Mouse (Mus musculus) hindbrain, embryonic 12.5 days (tissue): ENCODE results near the gene Bach1. TPM values are rescaled to one million over a fixed set of nuclear protein-coding genes. Genes with fewer than 3 reads are reported as not detected.
"Not testable (repeated sequence)": the region's sequence is repeated elsewhere in the genome, so short reads cannot be mapped to it uniquely, and the experiment has no call there.

ENCODE experiments used
- ATAC-seq: fragments of 200-750 bp; cut with Nextera tagmentation; 2 replicates; pipeline ENCODE4 v1.8.0; 2017; ENCODE audit warnings: moderate TSS enrichment; ENCODE audit not compliant: low FRiP score
- H3K27ac ChIP-seq: fragments of 300-500 bp; sonication (generic); 2 replicates; pipeline ENCODE4 v1.5.1; 2016; ENCODE audit warnings: mild to moderate bottlenecking
- H3K27me3 ChIP-seq: fragments of 300-500 bp; sonication (generic); 2 replicates; pipeline ENCODE4 v1.6.1; 2016; ENCODE audit warnings: mild to moderate bottlenecking
- H3K36me3 ChIP-seq: fragments of 300-500 bp; sonication (generic); 2 replicates; pipeline ENCODE4 v1.6.1; 2016; ENCODE audit warnings: mild to moderate bottlenecking
- H3K4me1 ChIP-seq: fragments of 300-500 bp; sonication (generic); 2 replicates; pipeline ENCODE4 v1.6.1; 2016
- H3K4me2 ChIP-seq: fragments of 300-500 bp; sonication (generic); replicated peaks from 2 replicates; pipeline ENCODE4 v1.6.1; 2016; ENCODE audit warnings: mild to moderate bottlenecking
- H3K4me3 ChIP-seq: fragments of 300-500 bp; sonication (generic); 2 replicates; pipeline ENCODE4 v1.5.1; 2016; ENCODE audit warnings: mild to moderate bottlenecking
- H3K9ac ChIP-seq: fragments of 300-500 bp; sonication (generic); 2 replicates; pipeline ENCODE4 v1.6.1; 2016; ENCODE audit warnings: mild to moderate bottlenecking, moderate library complexity
- H3K9me3 ChIP-seq: fragments of 300-500 bp; sonication (generic); replicated peaks from 2 replicates; pipeline ENCODE4 v1.6.1; 2016; ENCODE audit warnings: mild to moderate bottlenecking
- WGBS: fragments of 180-500 bp; shearing (Covaris S2); methylation state at CpG from one replicate; pipeline ENCODE4 v1.1.7; 2016; 5-methylcytosine and 5-hydroxymethylcytosine counted together
- polyA plus RNA-seq: library from polyadenylated mRNA; unstranded; fragments of >200 nt; fragmentation: Nextera tagmentation; extraction: Ambion mirVana; gene quantifications from 2 replicates; pipeline ENCODE4 v1.2.1, GENCODE M21; 2016

The Bach1 gene
- polyA plus RNA-seq, 1 experiment from 2014 or later = 26.3 TPM

DNA sequence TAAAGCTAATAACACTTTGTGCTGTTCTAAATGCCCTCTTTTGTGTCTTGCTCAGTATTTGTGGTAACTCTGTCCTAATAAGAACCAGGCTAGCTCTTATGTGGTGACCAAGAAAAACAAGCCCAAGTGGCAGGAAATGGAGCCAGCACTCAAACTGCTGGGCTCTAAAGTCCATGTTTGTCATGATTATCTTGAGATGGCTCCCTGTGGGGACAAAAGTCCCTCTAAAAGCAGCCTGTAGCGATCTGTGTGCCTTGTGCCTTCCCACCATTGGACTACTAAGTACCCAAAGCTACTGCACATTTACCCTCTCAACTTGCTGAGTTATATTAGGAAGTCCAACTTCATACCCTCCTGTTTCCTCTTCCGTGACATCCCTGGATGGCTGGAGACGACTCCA is 11.4 kb upstream of the Bach1 start:
- Histone ChIP-seq H3K4me2 (no peak overlapping the region), H3K27me3 (no peaks in the 10 kb centered on the region), H3K36me3 (no peaks in the 10 kb centered on the region), H3K9ac (no peak overlapping the region), H3K4me3 (no peak overlapping the region), H3K9me3 (no peaks in the 10 kb centered on the region), H3K27ac (no peak overlapping the region), H3K4me1 (no peaks in the 10 kb centered on the region)
- ATAC-seq = no peak
- WGBS = 76% methylated on average over 3 of the region's 3 CpGs

DNA sequence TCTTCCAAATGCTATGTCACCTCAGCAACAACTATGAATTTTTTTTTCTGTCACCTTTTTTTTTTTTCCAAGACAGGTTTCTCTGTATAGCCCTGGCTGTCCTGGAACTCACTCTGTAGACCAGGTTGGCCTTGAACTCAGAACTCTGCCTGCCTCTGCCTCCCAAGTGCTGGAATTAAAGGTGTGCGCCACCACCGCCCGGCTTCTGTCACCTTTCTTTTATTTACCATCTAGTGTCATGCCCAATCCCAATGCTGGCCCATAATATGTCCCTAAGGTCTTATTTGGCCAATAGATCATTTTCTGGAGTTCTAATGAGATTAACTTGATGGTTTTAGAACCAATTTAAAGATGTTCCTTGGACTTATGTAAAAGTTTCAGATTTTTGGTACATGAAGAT is 10.4 kb upstream of the Bach1 start:
- H3K9ac ChIP-seq, H3K36me3 ChIP-seq, H3K27ac ChIP-seq, ATAC-seq, H3K4me1 ChIP-seq, H3K27me3 ChIP-seq, H3K9me3 ChIP-seq, H3K4me3 ChIP-seq, H3K4me2 ChIP-seq: not testable (repeated sequence)
- 92% methylated on average over 3 of the region's 3 CpGs for WGBS

DNA sequence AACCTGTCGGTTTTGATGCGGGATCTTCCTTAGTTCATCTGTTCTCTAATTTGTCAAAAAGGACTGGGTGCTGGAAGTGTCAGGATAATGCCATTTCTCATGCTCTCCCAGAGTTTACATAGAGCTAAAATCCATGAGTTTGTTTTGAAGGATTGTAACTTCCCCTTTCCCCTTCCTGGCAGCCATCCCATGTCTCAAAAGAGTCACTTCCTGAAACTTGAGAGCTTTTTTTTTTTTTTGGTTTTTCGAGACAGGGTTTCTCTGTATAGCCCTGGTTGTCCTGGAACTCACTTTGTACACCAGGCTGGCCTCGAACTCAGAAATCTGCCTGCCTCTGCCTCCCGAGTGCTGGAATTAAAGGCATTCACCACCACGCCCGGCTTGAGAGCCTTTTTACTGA is 9.9 kb upstream of the Bach1 start:
- not testable (repeated sequence) for H3K9ac ChIP-seq, ATAC-seq, H3K9me3 ChIP-seq, H3K4me2 ChIP-seq, H3K36me3 ChIP-seq, H3K27me3 ChIP-seq, H3K27ac ChIP-seq, H3K4me3 ChIP-seq, H3K4me1 ChIP-seq
- WGBS = 91% methylated on average over 7 of the region's 7 CpGs

DNA sequence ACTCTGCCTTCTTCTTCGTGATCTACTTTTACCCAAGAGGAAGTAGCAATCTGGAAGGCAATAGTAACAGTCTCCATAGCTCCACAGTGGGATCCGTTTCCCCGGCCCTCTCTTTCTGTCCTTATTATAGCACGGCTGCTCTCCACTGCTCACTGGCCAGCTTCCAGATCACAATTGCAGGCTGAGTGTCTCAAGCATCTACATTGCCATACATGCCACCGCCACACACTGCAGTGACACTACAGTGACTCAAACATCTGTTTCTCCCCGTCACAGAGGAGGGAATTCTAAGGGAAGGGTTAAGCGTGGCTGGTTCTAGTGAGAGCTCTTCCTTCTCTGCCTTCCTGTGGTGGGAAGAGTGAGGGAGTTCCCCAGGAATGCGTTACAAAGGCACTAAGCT is 9.5 kb upstream of the Bach1 start:
- Histone ChIP-seq H3K9ac (no peak overlapping the region), H3K9me3 (no peaks in the 10 kb centered on the region), H3K4me1 (no peaks in the 10 kb centered on the region), H3K27ac (no peak overlapping the region), H3K27me3 (no peaks in the 10 kb centered on the region), H3K4me3 (no peak overlapping the region), H3K36me3 (no peaks in the 10 kb centered on the region), H3K4me2 (no peak overlapping the region)
- ATAC-seq = no peak
- WGBS = 83% methylated on average over 8 of the region's 8 CpGs

DNA sequence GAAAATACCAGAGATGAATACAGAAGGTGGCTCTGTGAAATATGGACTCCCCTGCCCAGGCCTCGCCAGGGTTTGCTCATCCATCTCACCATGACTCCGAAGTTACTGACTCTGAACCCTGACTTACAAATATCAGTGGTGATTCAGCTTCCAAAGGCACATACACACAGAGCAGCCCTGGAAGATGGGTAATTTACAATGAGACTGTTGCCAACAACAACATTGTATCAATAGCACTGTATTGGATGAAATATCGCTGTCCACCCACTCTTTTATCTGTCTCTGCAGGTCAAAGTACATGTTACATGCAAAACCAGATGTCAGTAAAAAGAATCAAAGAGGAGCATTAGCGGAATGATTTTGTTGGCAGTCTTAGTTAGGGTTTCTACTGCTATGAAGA is 8.2 kb upstream of the Bach1 start:
- no peaks in the 10 kb centered on the region for H3K36me3 ChIP-seq
- no peak overlapping the region for H3K4me2 ChIP-seq
- no peak overlapping the region for H3K4me3 ChIP-seq
- no peak overlapping the region for H3K9ac ChIP-seq
- H3K27me3 ChIP-seq = no peaks in the 10 kb centered on the region
- no peak for ATAC-seq
- 93% methylated on average over 4 of the region's 4 CpGs for WGBS
- H3K27ac ChIP-seq = no peak overlapping the region
- no peaks in the 10 kb centered on the region for H3K9me3 ChIP-seq
- H3K4me1 ChIP-seq = no peaks in the 10 kb centered on the region

DNA sequence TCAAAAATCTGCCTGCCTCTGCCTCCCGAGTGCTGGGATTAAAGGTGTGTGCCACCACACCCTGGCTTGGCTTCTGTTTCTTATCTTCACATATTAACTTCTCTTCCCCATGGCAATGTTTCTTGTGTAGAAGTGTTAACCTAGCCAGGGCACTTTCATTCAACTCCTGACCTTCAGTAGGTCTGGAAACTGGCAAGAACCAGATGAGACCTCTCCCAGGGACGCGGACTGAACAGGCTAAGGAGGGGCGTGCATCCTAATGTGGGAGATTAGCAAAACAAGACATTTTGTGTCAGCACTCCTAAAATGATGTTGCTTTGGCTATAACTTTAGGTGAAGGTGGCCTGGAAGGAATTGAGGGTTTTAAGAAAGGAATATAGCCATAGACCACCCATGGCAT is 7.6 kb upstream of the Bach1 start:
- Histone ChIP-seq H3K4me2 (no peak overlapping the region), H3K27ac (no peak overlapping the region), H3K4me3 (no peak overlapping the region), H3K36me3 (no peaks in the 10 kb centered on the region), H3K9me3 (no peaks in the 10 kb centered on the region), H3K4me1 (no peaks in the 10 kb centered on the region), H3K9ac (no peak overlapping the region), H3K27me3 (no peaks in the 10 kb centered on the region)
- WGBS = 87% methylated on average over 4 of the region's 4 CpGs
- no peak for ATAC-seq

DNA sequence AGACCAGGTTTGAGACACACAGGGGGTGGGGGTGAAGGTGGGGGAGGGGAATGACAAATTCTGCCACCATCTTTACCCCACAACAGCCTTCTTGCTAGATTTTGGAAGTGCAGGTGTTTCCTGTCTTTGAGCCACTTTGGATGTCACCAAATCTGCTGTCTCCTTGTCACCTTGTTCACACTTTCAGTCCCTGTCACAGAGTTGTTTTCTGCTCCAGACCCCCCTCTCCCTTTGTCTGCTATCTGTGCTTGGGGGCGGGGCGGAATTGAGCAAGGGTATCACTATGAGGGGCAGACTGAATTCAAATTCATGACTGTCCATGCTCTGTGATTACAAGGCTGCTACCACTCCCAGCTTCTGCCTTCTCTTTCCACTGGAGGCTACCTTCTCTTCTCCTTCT is 6.2 kb upstream of the Bach1 start:
- H3K4me2 ChIP-seq = no peak overlapping the region
- 85% methylated on average over 2 of the region's 2 CpGs for WGBS
- H3K9ac ChIP-seq = no peak overlapping the region
- H3K27me3 ChIP-seq = peaks cover 4% of the 10 kb centered on the region; the same call in 1 of the 2 replicates
- no peaks in the 10 kb centered on the region for H3K36me3 ChIP-seq
- no peak for ATAC-seq
- no peak overlapping the region for H3K4me3 ChIP-seq
- H3K9me3 ChIP-seq = no peaks in the 10 kb centered on the region
- H3K4me1 ChIP-seq = no peaks in the 10 kb centered on the region
- no peak overlapping the region for H3K27ac ChIP-seq

DNA sequence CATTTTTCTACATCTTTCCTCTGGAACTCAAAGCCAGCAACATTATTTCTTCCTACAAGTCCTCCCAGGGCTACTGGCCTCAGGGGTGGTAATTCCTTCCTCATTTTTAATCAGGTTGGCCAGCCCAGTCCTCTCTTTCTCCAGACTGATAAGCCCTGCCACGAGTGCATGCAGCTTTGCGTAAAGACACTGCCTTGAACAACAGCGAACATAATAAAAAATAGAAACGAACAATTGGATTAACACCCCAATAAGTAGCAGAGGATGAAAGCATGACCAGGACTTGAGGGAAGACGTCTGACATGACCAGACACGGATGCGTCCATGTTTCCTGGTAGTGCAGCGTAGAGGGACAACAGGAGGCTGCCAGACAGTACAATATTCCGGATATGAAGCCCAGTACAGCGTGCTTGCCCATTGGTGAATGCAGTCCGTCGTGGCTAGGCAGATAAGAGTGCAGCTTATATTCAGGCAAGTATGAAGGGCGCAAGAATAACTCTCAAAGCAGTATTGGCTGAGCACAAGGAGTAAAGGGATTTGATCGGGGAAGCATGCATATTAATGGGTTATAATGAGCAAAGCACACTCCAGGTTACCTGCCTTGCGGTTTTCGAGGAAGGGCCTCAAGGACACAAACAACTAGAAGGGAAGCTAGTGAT is 909 bp upstream of the Bach1 start:
- Histone ChIP-seq H3K4me1 (peaks cover 21% of the 10 kb centered on the region), H3K9ac (no peak overlapping the region), H3K4me3 (peak overlapping the region; percentile 90), H3K27ac (peak overlapping the region; percentile 42; the same call in 1 of the 2 replicates), H3K36me3 (no peaks in the 10 kb centered on the region), H3K27me3 (peaks cover 4% of the 10 kb centered on the region; the same call in 1 of the 2 replicates), H3K9me3 (no peaks in the 10 kb centered on the region), H3K4me2 (peak overlapping the region; percentile 80)
- ATAC-seq = peak; percentile 0; the same call in 1 of the 2 replicates
- WGBS = 52% methylated on average over 16 of the region's 16 CpGs

DNA sequence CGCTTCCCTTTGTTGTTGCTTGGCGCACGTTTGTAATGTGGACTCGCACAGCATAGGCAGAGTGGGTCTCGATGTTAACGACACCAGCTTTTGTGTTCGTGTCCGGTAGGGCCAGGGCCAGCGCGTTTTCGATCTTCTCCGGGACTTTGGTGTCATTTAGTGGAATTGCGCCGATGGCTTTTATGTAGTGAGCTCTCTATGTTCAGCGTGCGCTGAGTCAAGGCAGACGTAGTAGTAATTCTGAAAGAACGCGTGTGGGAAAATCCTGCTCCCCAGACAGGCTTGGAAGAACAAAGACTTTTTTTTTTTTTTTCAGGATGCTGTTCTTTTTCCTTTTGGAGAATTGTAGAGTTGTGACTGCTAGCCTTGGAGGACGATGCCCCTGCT is 554 bp downstream of the Bach1 start:
- ATAC-seq = peak; percentile 6; the same call in 1 of the 2 replicates
- H3K4me3 ChIP-seq = peak overlapping the region; percentile 90
- H3K9ac ChIP-seq = peak overlapping the region; percentile 96
- WGBS = under 1% methylated on average over 20 of the region's 20 CpGs
- peaks cover 34% of the 10 kb centered on the region for H3K4me1 ChIP-seq
- no peaks in the 10 kb centered on the region for H3K36me3 ChIP-seq
- H3K27ac ChIP-seq = peak overlapping the region; percentile 96
- peak overlapping the region; percentile 80 for H3K4me2 ChIP-seq
- H3K27me3 ChIP-seq = peaks cover 4% of the 10 kb centered on the region; the same call in 1 of the 2 replicates
- no peaks in the 10 kb centered on the region for H3K9me3 ChIP-seq

DNA sequence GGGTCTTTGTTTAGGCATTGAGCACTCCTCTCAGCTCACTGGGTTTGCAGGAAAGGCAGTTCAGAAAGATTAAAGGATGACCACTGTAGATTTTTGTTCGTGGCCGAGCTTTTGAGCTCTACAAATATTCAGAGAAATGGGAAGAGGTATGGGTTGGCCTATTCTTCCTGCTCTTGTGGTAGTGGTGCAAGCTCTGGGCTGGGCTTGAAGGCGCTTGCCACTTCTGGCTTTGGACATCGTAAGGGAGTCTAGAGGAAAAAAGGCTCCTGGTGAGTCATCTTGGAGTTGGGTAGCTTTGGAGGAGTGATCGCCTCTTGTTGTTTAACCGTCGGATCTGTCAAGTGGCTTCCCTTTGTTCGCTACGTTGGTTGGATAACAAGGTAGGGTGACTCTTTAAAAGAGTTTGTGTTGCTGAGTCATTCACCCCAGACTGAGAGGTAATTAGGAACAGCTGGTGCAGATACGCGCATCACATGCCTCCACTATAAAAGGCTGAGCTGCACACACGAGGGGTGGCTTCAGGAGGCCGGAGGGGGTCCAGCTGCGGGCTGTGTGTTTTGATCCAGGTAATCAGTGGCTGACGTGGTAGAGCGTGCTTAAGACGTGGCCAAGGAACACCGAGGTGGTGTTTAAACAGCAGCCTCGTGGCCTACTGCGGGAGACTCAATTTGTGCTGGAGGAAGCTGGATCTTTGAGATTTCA is 1.1 kb downstream of the Bach1 start:
- peak overlapping the region; percentile 90 for H3K4me3 ChIP-seq
- H3K27ac ChIP-seq = peak overlapping the region; percentile 96
- H3K4me1 ChIP-seq = peaks cover 34% of the 10 kb centered on the region
- under 1% methylated on average over 20 of the region's 20 CpGs for WGBS
- peak overlapping the region; percentile 80 for H3K4me2 ChIP-seq
- no peaks in the 10 kb centered on the region for H3K36me3 ChIP-seq
- H3K9ac ChIP-seq = peak overlapping the region; percentile 96
- peaks cover 4% of the 10 kb centered on the region; the same call in 1 of the 2 replicates for H3K27me3 ChIP-seq
- no peaks in the 10 kb centered on the region for H3K9me3 ChIP-seq
- peak; percentile 35 for ATAC-seq

DNA sequence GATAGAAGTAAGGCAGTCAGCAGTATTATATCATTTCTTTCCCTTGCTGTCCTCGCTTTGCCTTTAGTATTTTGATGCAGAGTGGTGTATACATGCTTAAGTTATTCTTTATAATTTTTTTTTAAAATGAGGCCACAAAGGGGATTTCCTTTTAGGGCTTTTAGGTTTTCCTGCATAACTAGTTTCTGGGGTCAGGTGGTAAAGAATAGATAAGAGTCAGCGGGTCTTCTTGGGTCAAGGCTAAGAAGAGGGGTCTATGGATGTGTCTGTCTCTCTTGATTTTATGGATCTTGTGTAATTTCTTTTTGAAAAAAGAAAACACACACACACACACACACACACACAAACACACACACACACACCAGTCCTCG is 1.6 kb downstream of the Bach1 start:
- H3K4me2 ChIP-seq = peak overlapping the region; percentile 80
- 37% methylated on average over 3 of the region's 3 CpGs for WGBS
- H3K36me3 ChIP-seq = no peaks in the 10 kb centered on the region
- peak overlapping the region; percentile 96 for H3K27ac ChIP-seq
- no peaks in the 10 kb centered on the region for H3K9me3 ChIP-seq
- peaks cover 34% of the 10 kb centered on the region for H3K4me1 ChIP-seq
- H3K27me3 ChIP-seq = peaks cover 4% of the 10 kb centered on the region; the same call in 1 of the 2 replicates
- H3K4me3 ChIP-seq = peak overlapping the region; percentile 90
- ATAC-seq = no peak
- H3K9ac ChIP-seq = peak overlapping the region; percentile 96

DNA sequence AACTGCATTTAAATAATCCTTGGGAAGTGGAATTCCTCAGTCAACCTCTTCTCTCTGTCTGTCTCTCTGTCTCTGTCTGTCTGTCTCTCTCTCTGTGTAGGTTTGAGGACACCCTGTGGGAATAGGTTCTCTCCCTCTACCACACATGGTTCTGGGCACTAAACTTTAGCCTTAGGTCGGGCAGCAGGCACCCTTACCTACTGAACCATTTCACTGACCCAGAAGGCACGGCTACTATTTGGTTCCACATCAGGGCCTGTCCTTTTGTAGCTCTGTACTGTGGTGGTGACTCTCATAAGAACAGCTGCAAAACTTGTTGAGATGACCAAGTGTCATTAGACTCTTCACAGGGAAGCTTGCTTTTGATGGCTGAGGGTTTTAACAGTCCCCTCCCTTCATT is 3.1 kb downstream of the Bach1 start:
- Histone ChIP-seq H3K27ac (no peak overlapping the region), H3K4me1 (peaks cover 46% of the 10 kb centered on the region), H3K4me2 (no peak overlapping the region), H3K9ac (no peak overlapping the region), H3K36me3 (no peaks in the 10 kb centered on the region), H3K4me3 (no peak overlapping the region), H3K9me3 (no peaks in the 10 kb centered on the region), H3K27me3 (peaks cover 4% of the 10 kb centered on the region; the same call in 1 of the 2 replicates)
- 71% methylated on average over 2 of the region's 2 CpGs for WGBS
- no peak for ATAC-seq

DNA sequence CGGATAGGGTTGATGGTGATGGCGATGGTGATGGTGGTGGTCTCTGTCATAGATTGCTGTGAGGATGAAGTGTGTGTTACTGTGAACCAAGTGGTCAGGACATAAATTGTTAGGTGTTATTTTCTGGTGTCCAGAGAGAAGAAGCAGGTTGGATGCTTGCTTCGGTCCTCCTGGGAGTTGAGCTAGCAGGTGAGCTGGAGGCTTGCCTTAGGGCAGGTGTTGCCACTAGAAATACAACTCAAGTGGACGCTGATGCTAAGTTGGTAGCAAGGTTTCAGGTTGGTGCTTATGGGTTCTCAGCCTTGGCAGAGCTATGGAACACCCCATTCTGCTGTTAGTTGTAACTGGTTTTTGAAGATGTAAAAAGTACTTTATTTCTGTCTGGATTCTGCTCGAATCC is 4.1 kb downstream of the Bach1 start:
- H3K9ac ChIP-seq = no peak overlapping the region
- ATAC-seq = no peak
- no peak overlapping the region for H3K4me2 ChIP-seq
- peaks cover 53% of the 10 kb centered on the region for H3K4me1 ChIP-seq
- no peak overlapping the region for H3K4me3 ChIP-seq
- no peaks in the 10 kb centered on the region for H3K9me3 ChIP-seq
- no peaks in the 10 kb centered on the region for H3K27me3 ChIP-seq
- H3K27ac ChIP-seq = no peak overlapping the region
- no peaks in the 10 kb centered on the region for H3K36me3 ChIP-seq
- WGBS = 96% methylated on average over 5 of the region's 5 CpGs
